Mouse (Mus musculus) limb, embryonic 14.5 days (tissue): ENCODE measurements at regions not wholly inside any gene's neighbourhood (a gene's known extent, or its start where the extent isn't known, plus 50 kb on each side); places are given as distances from the start of the nearest gene placed in this dataset.

Experiments
- ATAC-seq: fragments of 200-750 bp; cut with Nextera tagmentation; 2 replicates; pipeline ENCODE4 v1.8.0; 2017; ENCODE audit warnings: low read depth, moderate number of reproducible peaks, moderate TSS enrichment; ENCODE audit not compliant: low FRiP score
- DNase-seq: peaks from one replicate; pipeline ENCODE4 v3.0.0-alpha.2; 2015; ENCODE audit warnings: low spot score
- H3K27ac ChIP-seq: fragments of 300-500 bp; sonication (generic); replicated peaks from 2 replicates; pipeline ENCODE4 v1.5.1; 2014; ENCODE audit warnings: low read depth, mild to moderate bottlenecking, low read length, moderate library complexity, mixed read lengths
- H3K27me3 ChIP-seq: fragments of 300-500 bp; sonication (generic); 2 replicates; pipeline ENCODE4 v1.6.1; 2014; ENCODE audit warnings: low read length, mixed read lengths; ENCODE audit not compliant: control insufficient read depth, insufficient read depth
- H3K36me3 ChIP-seq: fragments of 300-500 bp; sonication (generic); 2 replicates; pipeline ENCODE4 v1.6.1; 2014; ENCODE audit warnings: mild to moderate bottlenecking, low read length, moderate library complexity, mixed read lengths; ENCODE audit not compliant: control insufficient read depth, insufficient read depth
- H3K4me1 ChIP-seq: fragments of 300-500 bp; sonication (generic); 2 replicates; pipeline ENCODE4 v1.6.1; 2014; ENCODE audit warnings: antibody characterized with exemption, low read length, mixed read lengths; ENCODE audit not compliant: control insufficient read depth, insufficient read depth
- H3K4me2 ChIP-seq: fragments of 300-500 bp; sonication (generic); replicated peaks from 2 replicates; pipeline ENCODE4 v1.6.1; 2014; ENCODE audit warnings: low read depth, mild to moderate bottlenecking, low read length, moderate library complexity; ENCODE audit not compliant: severe bottlenecking
- H3K4me3 ChIP-seq: fragments of 300-500 bp; sonication (generic); replicated peaks from 2 replicates; pipeline ENCODE4 v1.5.1; 2014; ENCODE audit warnings: low read length
- H3K9ac ChIP-seq: fragments of 300-500 bp; sonication (generic); 2 replicates; pipeline ENCODE4 v1.6.1; 2014; ENCODE audit warnings: mild to moderate bottlenecking, low read depth, low read length, moderate library complexity; ENCODE audit not compliant: severe bottlenecking
- H3K9me3 ChIP-seq: fragments of 300-500 bp; sonication (generic); 2 replicates; pipeline ENCODE4 v1.6.1; 2016; ENCODE audit warnings: low read length; ENCODE audit not compliant: control insufficient read depth
- POLR2A ChIP-seq: fragments of 200-500 bp; IDR thresholded peaks from 2 replicates; pipeline ENCODE4 v1.8.0; 2012; ENCODE audit warnings: inconsistent platforms, mild to moderate bottlenecking, moderate library complexity, borderline replicate concordance; ENCODE audit not compliant: insufficient read depth, insufficient read length; ENCODE audit errors: extremely low read depth
- WGBS: fragments of 180-500 bp; shearing (Covaris S2); extraction: QIAGEN DNeasy Blood & Tissue Kit; methylation state at CpG from one replicate; pipeline ENCODE4 v1.1.7; 2014; 5-methylcytosine and 5-hydroxymethylcytosine counted together

DNA sequence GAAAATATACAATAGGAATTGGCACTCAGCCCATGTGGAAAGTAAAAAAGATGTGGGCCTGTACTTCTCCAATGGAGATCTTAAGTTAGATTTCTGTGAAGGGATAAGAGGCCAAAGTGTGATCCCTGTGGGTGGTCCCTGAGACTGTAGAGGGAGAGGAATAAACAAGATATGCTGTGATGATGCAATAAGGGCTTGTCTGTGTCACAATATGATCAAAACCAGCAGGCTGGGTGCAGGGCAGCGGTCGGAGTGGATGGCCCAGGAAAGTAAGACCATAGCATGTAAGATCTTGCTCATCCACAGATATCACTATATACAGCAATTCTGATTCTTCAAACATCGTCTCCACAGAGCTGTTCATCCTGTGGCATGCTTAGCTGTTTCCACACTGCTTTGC is 188.3 kb upstream of the Vwde start:
- no peak overlapping the region for H3K27ac ChIP-seq
- no peaks in the 10 kb centered on the region for H3K27me3 ChIP-seq
- no peak for ATAC-seq
- no peak for TF ChIP-seq POLR2A
- no peak overlapping the region for H3K9ac ChIP-seq
- no peaks in the 10 kb centered on the region for H3K4me1 ChIP-seq
- no peak overlapping the region for H3K4me2 ChIP-seq
- H3K36me3 ChIP-seq: no peaks in the 10 kb centered on the region
- WGBS: 89% methylated on average over 3 of the region's 3 CpGs
- H3K4me3 ChIP-seq: no peak overlapping the region
- no peak for DNase-seq
- H3K9me3 ChIP-seq: no peaks in the 10 kb centered on the region

DNA sequence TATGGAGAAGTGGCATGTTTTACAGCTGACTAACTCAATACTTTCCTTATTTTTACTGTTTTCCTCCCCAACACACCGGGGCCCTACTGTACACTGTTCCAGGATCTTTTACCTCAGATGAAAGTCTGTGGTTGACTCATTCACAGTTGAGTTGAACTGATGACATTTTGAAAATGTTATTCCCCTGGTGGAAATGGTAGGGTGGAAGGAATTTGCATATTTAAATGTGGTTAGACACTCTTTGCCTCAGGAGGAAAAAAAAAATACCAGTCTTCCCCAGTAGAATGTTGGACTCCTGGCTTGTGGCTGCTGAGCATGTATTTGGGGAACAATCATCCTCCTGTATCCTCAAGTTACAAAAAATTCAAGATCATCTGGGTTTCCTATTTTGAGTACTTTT is 159.7 kb upstream of the Vwde start:
- Histone ChIP-seq H3K27ac (no peak overlapping the region), H3K4me1 (no peaks in the 10 kb centered on the region), H3K36me3 (no peaks in the 10 kb centered on the region), H3K27me3 (no peaks in the 10 kb centered on the region), H3K4me2 (no peak overlapping the region), H3K9me3 (no peaks in the 10 kb centered on the region), H3K9ac (no peak overlapping the region), H3K4me3 (no peak overlapping the region)
- ATAC-seq (no peak), DNase-seq (no peak)
- no peak for TF ChIP-seq POLR2A
- WGBS: 81% methylated on average over 1 of the region's 1 CpGs

DNA sequence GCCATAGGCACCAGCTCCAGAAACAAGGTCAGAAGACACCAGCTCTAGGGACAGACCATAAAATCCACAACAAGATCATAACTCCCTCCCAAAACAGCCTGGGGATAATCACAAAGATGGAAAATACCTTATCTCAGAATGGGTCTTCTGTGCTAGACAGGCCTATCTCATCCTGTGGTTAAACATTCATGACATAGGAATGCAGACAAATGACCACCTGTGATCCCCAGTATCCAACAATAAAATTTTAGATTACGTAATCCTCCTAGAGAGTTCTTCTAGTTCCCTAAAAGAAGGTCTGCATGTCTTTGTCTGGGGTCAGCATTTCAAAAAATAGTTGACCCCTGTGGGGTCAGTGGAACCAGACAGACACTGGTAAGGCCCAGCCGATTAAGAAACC is 158.4 kb upstream of the Vwde start:
- Histone ChIP-seq H3K9ac (no peak overlapping the region), H3K9me3 (no peaks in the 10 kb centered on the region), H3K4me3 (no peak overlapping the region), H3K4me1 (no peaks in the 10 kb centered on the region), H3K27ac (no peak overlapping the region), H3K36me3 (no peaks in the 10 kb centered on the region), H3K4me2 (no peak overlapping the region), H3K27me3 (no peaks in the 10 kb centered on the region)
- ATAC-seq (no peak), DNase-seq (no peak)
- TF ChIP-seq POLR2A: no peak
- WGBS: 86% methylated on average over 2 of the region's 2 CpGs

DNA sequence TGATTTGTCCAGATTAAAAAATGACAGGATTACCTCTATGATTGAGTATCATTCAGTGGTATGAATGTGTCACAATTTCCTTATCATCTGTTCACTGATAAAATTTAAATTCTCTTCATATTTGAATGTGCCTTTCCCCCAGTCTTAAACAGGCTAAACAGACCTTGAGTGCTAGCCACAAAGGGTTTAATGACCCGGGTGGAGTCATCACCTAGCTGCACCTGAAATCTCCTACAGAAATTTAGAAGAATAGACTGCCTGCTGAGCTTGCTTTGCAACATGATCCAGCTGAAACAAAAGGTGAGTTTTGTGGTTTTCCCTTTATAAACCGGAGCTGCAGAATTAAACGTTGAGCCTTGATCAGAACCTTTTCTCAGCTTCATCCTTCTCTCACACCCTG is 156.1 kb upstream of the Vwde start:
- Histone ChIP-seq H3K27me3 (no peaks in the 10 kb centered on the region), H3K4me3 (no peak overlapping the region), H3K4me2 (no peak overlapping the region), H3K27ac (no peak overlapping the region), H3K9me3 (no peaks in the 10 kb centered on the region), H3K36me3 (no peaks in the 10 kb centered on the region), H3K4me1 (no peaks in the 10 kb centered on the region), H3K9ac (no peak overlapping the region)
- no peak for ATAC-seq
- DNase-seq: no peak
- TF ChIP-seq POLR2A: no peak
- 55% methylated on average over 3 of the region's 3 CpGs for whole genome bisulfite sequencing

DNA sequence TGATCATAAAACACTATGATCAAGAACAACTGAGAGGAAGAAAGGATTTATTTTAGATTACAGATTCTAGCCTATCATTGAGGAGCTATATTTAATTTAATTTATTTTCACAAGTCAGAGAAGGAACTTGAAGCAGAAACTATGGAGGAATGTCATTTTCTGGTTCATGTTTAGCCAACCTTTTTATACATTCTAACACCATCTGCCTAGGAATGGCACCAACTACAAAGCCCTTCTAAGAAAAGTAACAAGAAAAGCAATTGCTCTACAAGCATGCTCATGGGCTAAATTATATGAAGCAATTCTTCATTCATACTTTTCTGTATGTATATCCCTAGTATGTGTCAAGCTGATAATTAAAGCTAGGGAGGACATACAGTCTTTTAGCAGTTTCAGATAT is 155.0 kb upstream of the Vwde start:
- no peaks in the 10 kb centered on the region for H3K36me3 ChIP-seq
- TF ChIP-seq POLR2A: no peak
- ATAC-seq: no peak
- H3K27me3 ChIP-seq: no peaks in the 10 kb centered on the region
- no peak overlapping the region for H3K4me3 ChIP-seq
- no peak overlapping the region for H3K4me2 ChIP-seq
- no peaks in the 10 kb centered on the region for H3K9me3 ChIP-seq
- H3K9ac ChIP-seq: no peak overlapping the region
- DNase-seq: no peak
- no peak overlapping the region for H3K27ac ChIP-seq
- no peaks in the 10 kb centered on the region for H3K4me1 ChIP-seq

DNA sequence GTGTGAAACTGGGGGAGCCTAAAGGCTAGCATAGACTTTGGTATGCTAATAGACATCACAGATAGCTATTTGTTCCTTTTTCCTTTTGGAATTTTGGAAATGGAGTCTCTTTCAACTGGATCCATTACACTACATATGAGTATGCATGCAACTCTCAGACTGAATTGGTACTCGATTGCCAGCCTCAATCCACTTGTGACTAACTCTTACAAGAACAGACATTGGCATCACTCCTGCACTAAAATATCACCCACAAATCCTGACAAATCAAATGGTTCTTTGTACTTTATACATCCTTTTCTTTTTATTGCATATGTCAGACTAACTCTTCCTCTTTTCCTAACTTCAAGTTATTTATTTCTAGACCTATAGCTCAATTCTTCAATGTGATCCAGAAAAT is 149.1 kb upstream of the Vwde start:
- ATAC-seq (no peak), DNase-seq (no peak)
- H3K9ac ChIP-seq: no peak overlapping the region
- no peaks in the 10 kb centered on the region for H3K27me3 ChIP-seq
- WGBS: 90% methylated on average over 1 of the region's 1 CpGs
- no peak for TF ChIP-seq POLR2A
- no peaks in the 10 kb centered on the region for H3K4me1 ChIP-seq
- H3K4me3 ChIP-seq: no peak overlapping the region
- no peak overlapping the region for H3K27ac ChIP-seq
- H3K9me3 ChIP-seq: no peaks in the 10 kb centered on the region
- no peaks in the 10 kb centered on the region for H3K36me3 ChIP-seq
- H3K4me2 ChIP-seq: no peak overlapping the region
